Mouse (Mus musculus) layer of hippocampus, adult 8-10 months (tissue): Measurements from ENCODE around the gene Myh6. TPM values are rescaled to one million over a fixed set of nuclear protein-coding genes. Genes with fewer than 3 reads are reported as not detected.
A peak's percentile ranks its signal among the peaks of the same experiment; 100 is the strongest.

Experiments
- DNase-seq, 2 experiments: peaks; one replicate each; pipeline ENCODE4 v3.0.0; 2022; ENCODE audit warnings: low spot score in 2 of 2
- total RNA-seq, 4 experiments: library from RNA; stranded (reverse); gene quantifications; 2 replicates each; pipeline ENCODE4 v1.2.4; 2022

Myh6 gene
- total RNA-seq, 4 experiments from 2014 or later, result 1.7 to 5.4 (median 2.6) TPM

DNA sequence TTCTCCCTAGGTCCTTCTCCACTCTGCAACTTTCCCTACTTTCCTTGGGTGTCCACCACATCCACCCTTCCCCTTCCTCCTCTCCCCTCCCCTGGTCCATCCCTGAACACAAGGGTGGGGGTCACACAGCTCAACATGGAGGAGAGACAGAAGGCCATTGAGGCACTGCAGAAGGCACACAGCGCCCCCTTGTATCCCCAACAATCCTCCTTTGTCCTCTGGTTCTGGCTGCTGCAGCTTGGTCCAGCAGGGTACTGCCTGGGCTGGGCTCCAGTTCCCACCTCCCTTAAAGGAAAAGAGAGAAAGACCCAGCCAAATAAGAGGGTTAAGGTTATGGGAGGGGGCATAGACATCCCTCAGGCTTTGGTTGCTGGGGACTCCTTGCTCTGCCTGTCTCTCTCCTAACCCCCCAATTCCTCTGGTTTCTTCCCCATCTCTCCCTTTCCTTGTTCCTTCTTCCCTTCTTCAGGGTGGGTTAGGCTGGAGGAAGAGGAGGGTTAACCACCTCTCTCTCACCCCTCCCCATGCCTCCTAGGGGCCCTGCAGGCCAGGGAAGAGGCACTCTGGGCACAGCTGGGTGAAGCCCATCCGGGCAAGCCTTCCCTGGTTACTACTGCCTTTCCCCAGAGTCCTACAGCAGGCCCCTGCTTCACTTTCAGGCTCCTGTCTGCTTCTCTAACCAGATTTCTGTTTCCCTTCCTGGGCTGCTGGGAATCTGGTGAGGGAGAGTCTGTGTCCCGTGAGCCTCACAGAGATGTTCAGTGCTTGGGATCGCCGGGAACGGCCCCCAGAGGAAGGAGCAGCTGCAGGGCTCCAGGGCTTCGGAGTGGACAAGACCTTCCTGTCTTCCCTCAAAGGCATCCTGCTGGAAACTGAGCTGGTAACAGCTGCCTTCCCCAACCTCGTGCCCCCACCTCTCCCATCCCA, 30.6 kb downstream of the Myh6 start, which contains the start of gene Cmtm5:
Cmtm5 (plus strand) TSS at position 358 of the 927 bp plus-strand sequence.
- peak; percentile 85 to 88 for DNase-seq

DNA sequence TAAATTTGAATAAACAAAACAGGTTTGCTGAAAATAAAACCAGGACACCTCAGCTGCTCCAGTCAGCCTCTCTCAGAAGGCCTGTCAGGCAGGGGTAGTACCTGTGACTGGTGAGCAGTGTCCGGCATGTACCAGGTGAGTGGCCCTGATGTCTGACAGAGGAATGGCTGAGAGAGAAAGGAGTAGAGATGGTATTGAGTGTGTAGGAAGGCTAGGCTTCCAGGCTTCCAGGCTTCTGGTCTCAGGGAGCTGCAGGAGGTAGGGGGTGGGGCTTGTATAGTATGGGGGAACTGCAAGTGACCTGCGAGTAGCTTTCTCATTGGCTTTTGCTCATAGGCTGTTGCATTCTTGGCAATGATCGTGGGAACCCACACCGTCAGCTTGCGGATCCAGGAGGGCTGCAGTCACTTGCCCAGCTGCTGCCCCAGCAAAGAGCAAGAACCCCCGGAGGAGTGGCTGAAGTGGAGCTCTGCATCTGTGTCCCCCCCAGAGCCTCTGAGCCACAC, 34.0 kb downstream of the Myh6 start, which contains the start of gene Il25:
Il25 (plus strand) TSS at position 51 of the 506 bp plus-strand sequence.
- DNase-seq, result no peak

DNA sequence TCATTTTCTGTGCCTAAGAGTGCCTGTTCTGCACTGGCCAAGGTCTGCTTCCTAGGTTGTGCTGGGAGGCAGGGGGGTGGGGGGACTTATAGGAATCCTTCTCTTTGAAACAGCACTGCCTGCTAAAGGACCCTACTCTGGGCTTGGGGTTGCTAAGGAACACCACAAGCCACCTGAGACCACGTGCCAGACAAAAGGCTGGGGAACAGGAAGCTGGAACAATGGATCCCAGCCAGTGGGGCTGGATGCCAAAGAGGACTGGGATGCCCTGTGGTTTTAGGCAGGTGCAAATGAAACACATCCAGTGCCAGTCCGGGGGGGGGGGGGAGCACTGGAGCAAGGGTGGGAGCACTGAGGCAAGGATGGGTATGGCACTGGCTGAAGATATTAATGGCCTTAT, 36.3 kb downstream of the Myh6 start:
- no peak for DNase-seq

DNA sequence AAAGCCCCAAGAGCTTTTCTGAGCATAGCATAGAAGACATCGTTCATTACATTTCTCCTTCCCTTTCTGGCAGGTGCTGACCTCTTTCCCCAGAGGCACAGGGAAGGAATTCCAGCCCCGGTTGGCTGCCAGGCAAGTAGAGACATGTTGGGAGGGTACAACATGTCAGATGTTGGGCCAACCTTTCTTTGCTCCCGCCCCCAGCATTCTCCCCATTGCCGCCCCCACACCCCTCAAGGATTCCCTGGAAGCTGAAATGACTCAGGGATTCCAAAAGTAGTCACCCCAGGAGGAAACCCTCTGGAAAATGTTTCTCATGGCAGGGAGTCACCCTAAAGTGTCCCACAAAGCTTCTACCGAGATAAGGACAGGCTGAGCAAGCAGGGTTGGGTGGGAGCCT, 36.9 kb downstream of the Myh6 start:
- no peak for DNase-seq

DNA sequence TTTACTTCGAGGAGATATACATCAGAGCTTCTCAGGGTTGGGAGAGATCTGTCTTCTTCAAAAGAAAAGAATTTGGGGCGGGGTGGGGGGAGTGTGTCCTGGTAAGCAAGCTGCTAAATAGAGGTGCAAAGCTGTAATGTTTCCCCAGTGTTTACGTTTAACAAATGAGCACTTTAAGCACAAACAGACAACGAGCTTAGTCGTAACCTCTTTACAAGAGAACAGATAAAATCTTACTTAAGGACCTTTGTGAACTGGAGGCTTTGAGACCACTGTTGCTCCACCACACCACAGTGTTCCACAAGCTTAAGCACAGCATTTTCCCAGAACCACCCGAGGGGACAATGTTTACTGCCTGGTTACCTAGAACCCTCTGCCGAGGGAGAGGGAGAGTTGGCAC, 39.4 kb downstream of the Myh6 start:
- no peak for DNase-seq

DNA sequence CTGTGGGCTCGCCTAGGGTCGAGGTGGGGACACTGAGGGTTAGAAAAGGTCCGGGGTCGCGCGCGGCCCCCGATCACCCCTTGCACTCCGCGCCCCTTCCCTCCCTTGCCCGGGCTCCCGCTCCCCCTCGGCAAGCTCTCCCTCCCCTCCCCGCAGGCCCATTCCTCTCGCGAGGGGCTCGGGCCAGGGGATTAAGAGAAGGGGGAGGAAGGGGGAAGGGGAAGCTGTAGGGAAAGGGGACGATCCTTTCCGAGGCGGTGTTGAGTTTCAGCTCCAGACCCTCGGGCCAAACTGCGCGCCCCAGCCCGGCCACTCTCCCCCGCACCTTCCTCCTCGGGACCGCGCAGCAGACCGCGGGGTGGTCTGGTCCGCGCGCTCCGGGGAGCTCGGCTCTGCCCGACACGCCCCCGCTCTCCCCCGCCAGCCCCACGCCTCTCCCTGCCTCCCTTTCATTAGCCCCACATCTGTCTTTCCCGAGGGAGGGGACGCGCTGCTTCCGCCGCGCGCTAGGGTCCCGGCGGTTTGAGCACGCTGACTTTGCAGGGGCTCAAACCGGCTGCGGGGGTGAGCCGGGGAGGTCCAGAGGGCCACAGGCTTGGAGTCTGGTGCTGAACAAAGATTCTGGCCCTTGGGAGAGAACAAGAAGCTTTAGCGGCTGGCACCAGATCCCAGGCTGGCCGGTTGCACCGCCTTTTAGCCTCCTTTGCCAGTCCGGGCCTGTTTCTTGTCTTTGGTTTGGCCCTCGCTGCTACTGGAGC, 40.1 kb downstream of the Myh6 start:
- peak in 1 of 2 experiments; percentile 42 for DNase-seq

DNA sequence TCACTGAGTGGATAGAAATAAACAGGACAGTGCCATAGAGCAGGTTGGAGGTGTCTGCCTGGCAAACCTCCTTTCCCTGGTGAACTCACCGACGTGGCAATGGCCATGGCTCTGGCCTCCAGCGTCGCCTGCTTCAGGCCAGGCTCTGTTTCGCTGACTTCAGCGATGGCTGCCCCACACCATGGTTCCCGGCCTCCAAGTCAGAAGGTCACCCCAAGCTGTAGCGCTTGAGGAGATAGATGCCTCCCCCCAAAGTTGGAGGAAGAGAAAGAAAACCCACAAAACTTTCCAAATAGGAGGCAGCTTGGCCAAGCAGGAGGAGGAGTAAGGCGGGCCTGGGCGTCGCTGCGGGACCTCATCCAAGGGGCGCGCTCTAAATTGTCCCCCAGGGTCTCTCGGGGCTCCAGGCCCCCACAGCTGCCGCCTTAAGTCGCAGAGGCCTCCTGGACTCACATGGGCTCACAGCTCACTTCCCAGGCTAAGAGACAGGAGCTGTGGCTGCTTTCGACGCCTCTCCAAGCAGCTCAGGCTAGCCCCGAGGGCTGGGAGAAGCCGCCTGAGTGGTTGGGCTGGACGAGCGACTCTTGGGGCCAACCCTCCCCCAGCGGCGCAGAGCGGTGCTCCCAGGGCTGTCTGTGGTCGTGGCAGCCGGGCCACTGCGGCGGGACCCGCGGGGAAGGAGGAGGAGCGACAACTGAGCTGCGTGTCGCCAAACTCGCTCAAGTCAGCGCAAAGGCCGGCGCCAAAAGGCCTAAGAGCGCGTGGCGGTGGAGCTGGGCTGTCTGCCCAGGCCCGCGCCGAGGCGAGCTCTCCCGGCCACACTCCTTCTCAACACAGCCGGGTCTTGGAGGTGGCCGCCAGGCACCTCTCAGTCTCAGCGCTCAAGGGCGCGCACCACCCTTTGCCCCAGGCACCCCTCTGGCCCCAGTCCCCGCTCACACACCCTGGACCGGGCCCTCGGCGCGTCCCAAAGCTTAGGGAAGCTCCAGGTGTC, 41.1 kb downstream of the Myh6 start, which contains the start of gene Efs:
Efs (minus strand) TSS at position 778 of the 994 bp plus-strand sequence.
- peak in 1 of 2 experiments; percentile 55 for DNase-seq

DNA sequence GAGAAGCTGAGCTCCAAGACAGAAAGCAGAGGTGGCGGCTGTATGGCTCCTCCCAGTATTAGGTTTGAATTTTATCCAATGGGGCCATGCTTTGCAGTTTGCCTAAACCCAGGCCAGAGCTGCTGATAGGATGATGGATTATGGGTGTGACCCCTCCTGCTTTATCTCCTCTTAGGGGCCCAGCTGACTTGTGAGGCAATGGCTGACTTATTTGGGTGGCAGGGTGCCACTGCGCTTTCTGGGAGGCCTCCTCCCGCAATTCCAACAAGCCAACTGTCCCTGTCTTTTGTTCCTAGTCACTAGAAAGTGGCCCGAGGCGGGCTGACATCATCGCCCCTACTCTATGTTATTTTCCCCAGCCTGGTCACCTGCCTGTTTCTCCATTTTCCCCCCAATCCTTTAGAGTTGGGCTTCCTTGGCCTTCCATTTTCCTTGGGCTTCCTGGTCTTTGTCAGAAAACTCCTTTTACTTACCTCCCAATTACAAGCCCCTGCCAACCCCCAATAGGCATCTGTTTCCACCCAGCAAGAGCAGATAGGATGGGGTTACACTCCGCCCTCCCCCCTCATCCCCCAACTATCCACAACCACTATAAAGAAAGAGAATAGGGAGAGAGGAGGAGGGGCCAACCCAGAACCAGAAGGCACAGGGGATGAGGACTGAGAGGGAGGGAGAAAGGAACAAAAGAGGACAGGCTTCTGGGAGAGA, 41.9 kb downstream of the Myh6 start:
- DNase-seq, result no peak

DNA sequence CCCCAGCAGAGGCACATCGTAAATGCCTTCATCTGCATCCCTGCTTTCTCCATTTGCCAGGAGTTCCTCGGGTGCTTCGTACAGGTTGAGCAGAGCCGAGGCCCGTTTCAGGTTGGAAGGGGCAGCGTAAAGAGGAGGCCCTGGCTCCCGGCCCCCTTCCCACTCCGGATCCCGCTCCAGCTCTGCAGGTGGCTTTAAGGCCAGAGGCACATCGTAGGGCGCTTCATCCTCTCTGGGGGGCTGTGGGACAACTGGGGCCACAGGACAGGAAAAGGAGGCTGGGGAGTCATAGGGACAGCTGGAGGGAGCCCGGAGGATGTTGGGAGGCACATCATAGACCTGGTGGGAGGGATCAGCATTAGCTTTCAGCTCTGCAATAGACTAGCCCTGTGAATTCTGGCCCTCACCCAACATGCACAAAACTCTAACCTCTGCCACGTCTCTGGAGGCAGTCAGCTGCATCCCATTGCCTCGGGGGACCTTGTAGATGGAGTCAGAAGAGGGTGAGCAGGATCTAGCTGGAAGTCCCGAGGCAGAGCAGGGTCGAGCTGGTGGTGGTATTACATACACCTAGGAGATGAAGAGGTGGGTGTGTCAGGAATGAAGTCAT, 46.5 kb downstream of the Myh6 start:
- DNase-seq, result no peak

DNA sequence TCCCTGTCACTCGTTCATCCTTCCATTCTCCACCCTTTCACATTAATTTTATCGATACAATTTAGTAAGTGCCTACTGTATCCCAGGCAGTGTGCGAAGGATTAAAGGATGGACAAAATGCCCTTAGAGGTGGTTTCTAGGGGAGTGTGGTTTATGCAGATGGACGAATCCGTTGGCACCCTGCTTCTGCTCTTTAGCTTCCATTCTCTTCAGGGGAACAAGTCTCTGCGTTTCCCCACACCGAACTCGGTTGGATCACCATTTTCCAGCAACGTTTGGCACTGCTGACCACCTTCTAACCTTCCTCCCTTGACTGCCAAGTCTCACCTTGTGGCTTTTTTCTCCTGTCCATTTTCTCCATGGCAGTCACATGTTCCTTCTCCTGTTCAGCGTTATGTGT, 53.4 kb downstream of the Myh6 start:
- no peak for DNase-seq

DNA sequence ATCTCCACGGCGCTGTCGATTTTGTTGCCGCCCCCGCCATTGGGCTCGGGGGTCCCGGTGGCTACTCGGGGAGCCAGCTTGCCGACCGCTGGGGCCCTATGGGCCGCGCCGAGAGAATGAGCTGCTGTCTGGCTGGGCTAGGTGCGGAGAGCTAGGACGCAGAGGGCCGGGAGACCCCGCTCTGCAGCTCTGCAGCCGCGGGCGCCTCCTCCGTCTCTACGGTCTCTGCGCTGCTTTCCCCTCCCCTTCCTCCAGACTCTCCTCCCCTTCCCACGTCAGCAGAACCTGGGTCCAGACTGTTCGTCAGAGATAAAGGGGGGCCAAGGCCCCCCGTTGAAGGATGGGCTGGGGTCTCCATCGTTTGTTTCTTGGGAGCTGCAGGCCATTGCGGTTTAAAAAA, 53.8 kb downstream of the Myh6 start, which contains the start of gene Slc22a17:
Slc22a17 (minus strand) TSS at position 247 of the 400 bp plus-strand sequence.
- peak; percentile 76 to 84 for DNase-seq

DNA sequence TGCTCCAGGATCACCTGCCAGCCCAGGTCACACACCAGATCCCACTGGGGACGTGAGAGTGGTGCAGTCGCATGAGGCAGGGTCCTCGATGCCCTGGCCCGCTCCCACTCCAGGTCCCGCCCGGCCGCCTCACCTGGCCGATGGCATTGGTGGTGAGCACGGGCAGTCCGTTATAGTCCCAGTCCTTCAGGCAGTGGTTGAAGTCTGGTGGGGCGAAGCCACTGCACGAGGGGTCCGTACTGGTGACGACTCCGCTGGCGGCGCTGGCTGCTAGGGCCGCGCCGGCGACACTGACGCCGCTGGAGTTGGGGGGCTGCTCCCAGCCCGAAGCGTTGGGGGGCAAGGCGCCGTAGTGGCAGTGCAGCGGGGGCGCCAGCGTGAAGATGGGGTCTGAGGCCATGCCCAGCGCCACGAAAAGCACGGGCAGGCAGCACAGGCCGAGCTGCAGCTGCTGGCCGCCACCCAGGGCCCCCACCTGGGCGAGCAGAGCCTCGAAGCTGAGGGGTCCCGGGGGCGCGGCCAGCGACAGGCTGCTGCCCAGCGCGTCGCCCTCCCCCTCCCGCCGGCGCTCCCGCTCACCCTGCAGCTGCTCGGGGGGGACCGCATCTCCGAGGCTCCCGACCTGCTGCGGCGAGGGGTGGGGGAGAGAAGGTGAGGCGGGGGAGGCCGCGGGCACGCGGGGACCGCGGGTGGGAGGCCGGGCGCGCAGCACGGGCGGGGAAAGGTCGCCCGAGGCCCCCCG, 54.4 kb downstream of the Myh6 start:
- DNase-seq, result no peak

DNA sequence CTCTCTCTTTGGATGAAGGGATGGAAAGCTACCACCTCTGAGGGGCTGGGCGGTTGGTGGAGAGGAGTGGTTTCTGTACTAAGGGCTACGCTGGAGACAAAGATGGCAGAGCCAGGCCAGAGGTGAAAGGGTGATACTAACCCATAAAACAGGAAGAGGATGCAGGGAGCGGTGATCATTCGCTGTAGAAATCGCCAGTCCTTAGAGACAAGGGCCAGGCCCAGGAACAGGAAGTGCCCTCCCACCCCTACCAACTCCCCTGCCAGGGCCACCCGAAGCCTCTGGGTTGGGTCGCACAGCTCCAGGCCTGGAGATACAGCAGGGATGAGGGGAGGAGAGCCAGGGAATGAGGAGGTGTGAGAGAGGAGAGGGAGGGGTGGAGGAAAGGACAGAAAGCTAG, 58.0 kb downstream of the Myh6 start:
- DNase-seq, result no peak

DNA sequence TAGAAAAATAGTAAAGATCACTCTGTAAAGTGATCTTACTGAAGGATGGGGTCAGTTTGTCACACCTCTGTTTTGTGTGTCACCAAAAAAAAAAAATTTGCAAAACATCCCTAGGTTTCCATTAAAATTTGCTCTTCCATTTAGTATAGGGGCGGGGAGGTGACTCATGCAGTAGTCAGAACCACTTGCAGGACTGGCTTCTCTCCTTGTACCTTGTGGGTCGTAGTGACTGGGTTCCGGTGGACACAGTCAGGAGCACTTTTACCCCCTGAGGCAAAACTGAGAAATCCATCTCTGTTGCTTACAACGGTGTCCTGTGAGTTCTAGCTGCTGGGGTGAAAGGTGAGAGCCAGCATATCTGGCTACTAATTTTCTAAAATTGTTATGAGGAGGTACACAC, 63.1 kb downstream of the Myh6 start:
- DNase-seq, result no peak

DNA sequence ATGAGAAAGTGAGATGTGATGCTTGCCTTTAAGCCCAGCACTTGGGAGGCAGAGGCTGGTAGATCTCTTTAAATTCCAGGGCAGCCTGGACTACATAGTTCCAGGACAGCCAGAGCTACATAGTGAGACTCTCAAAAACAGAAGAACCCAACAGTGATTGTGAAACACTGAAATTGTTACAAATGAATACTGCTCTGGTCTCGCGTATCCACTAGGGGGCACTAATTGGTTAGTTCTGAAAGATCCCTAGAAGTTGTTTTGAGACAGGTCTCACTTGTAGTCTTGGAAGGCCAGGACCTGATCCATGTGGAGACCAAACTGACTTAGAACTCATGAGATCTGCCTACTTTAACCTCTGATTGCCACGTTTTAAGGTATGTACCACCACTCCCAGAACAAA, 66.3 kb downstream of the Myh6 start:
- peak; percentile 62 to 80 for DNase-seq

DNA sequence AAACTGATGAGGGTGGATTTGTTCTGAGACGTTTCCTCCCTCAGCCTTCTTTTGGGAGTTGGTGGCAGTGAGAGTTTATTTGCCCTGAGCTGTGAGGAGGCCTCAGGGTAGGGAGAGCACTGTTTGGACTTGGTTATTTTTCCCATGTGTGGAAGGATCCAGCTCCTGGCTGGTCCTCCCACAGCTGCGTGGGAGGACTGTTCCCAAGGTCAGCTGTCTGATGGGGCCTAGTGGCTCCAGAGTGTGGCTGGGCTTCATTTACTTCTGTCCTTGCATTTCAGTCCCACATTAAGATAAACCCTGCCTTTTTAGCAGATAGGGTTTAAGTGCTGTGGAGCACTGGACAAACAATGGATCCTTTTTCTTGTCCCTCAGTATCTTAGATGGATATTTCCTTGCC, 69.3 kb downstream of the Myh6 start:
- DNase-seq, result no peak

DNA sequence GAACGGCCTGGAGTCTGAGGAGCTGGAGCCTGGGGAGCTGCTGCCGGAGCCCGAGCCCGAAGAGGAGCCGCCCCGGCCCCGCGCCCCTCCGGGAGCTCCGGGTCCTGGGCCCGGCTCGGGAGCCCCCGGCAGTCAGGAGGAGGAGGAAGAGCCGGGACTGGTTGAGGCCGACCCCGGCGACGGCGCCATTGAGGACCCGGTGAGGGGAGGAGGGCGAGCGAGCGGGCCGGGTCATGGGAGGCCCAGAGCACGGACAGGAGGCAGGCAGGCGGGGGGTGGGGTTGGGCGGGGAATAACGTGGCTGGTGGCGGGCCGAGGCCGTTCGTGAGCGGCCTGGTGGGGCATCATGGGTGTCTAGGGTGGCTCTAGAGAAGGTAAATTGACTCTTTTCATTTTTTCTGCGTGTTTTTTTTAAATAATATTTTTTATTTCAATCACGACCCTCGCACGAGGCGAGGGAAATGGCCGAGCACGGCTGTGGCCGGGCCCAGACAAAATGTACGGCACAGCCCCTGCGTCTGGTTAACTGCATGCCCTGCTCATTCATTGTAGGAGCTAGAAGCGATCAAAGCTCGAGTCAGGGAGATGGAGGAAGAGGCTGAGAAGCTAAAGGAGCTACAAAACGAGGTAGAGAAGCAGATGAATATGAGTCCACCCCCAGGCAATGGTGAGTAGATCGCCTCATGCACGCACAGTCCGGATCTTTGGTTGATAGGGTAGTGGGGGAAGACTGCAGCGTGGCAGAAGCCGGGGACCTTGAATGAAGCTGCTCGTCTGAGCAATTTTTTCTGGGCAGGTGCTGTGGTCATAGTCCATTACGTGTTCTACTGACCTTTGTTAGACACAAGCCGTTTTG, 72.2 kb downstream of the Myh6 start:
- no peak for DNase-seq

DNA sequence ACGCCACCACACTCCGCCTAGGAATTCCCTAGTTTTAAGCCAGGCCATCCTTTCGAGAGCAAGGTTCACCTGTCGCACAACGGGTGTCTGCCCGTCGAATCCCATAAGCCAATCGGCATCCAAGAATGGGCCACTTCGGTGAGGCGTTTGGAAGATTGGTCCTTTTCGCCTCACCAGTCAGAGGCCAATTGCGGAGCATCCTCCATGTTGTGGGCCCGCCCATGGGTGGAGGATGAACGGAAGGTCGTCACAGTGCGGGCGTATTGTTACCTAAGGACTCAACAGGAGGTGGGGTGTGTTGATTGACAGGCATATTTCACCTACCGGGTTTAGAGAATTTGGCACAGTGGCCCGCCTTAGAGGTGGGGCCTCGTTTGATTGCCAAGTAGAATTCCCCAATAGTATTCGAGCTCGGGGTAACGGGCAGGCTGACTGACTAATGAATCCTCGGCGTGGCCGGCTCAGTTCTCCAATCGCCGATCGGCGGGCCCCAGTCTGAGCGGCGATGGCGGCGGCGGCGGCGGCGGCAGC, 73.0 kb downstream of the Myh6 start:
- DNase-seq, result peak; percentile 99 to 100
